Mouse (Mus musculus) heart, postnatal 36 days (tissue): ENCODE results near the gene Kifc1. TPM values are rescaled to one million over a fixed set of nuclear protein-coding genes. Genes with fewer than 3 reads are reported as not detected.
A peak's percentile ranks its signal among the peaks of the same experiment; 100 is the strongest.
"Not testable (repeated sequence)": the region's sequence is repeated elsewhere in the genome, so short reads cannot be mapped to it uniquely, and the experiment has no call there.

Source experiments
- DNase-seq, 2 experiments: peaks; one replicate each; pipeline ENCODE4 v3.0.0; 2021 to 2022
- intact Hi-C: fragments of 180-260 bp; cut with DNase I; formaldehyde crosslinking; loops from one replicate; pipeline ENCODE4 v1.15.1; 2025
- total RNA-seq, 2 experiments: library from RNA; stranded (reverse); gene quantifications; 2 replicates each; pipeline ENCODE4 v1.2.3; 2021

Gene Kifc1
- total RNA-seq, 2 experiments from 2014 or later: 0.87 to 1.5 TPM

GRCm38 (mm10) chr17:33919351-33920281, 29.2 kb upstream of the Kifc1 start:
- peak; percentile 79 to 81 for DNase-seq
- intact Hi-C loops: loop anchor here (2.0 kb wide), 1 partner anchor 17 kb away; no protein-coding TSS in a partner anchor

- intact Hi-C loops: no loop called here
- DNase-seq: peak; percentile 55 to 59
Measured at GRCm38 (mm10) chr17:33918293-33919203, 28.1 kb upstream of the Kifc1 start.

GRCm38 (mm10) chr17:33917656-33918292, 27.3 kb upstream of the Kifc1 start:
- DNase-seq: no peak
- intact Hi-C loops: no loop called here

GRCm38 (mm10) chr17:33916847-33917655, 26.6 kb upstream of the Kifc1 start:
- intact Hi-C loops: no loop called here
- no peak for DNase-seq

- intact Hi-C loops: no loop called here
- DNase-seq: no peak
Measured at GRCm38 (mm10) chr17:33916294-33916693, 25.8 kb upstream of the Kifc1 start.

GRCm38 (mm10) chr17:33915671-33916250, 25.3 kb upstream of the Kifc1 start, which contains the start of the genes Tapbp and Zbtb22:
Gene Tapbp (plus strand): TSS chr17:33915899.
Gene Zbtb22 (plus strand): TSS chr17:33915904.
- peak; percentile 93 to 95 for DNase-seq
- intact Hi-C loops: no loop called here

GRCm38 (mm10) chr17:33914969-33915391, 24.5 kb upstream of the Kifc1 start:
- DNase-seq: no peak
- intact Hi-C loops: no loop called here

- intact Hi-C loops: no loop called here
- no peak for DNase-seq
Measured at GRCm38 (mm10) chr17:33913905-33914304, 23.4 kb upstream of the Kifc1 start.

- no peak for DNase-seq
Measured at GRCm38 (mm10) chr17:33913264-33913663, 22.8 kb upstream of the Kifc1 start.

GRCm38 (mm10) chr17:33911813-33912414, 21.5 kb upstream of the Kifc1 start:
- DNase-seq: no peak
- intact Hi-C loops: no loop called here

More at GRCm38 (mm10) chr17:33913264-33913663, 22.8 kb upstream of the Kifc1 start:
- intact Hi-C loops: no loop called here

- intact Hi-C loops: no loop called here
- DNase-seq: no peak
Measured at GRCm38 (mm10) chr17:33911052-33911812, 20.8 kb upstream of the Kifc1 start.

- intact Hi-C loops: no loop called here
- DNase-seq: no peak
Measured at GRCm38 (mm10) chr17:33910346-33911051, 20.0 kb upstream of the Kifc1 start.

- intact Hi-C loops: no loop called here
- DNase-seq: peak; percentile 56 to 60
Measured at GRCm38 (mm10) chr17:33909869-33910250, 19.4 kb upstream of the Kifc1 start.

GRCm38 (mm10) chr17:33909077-33909868, 18.8 kb upstream of the Kifc1 start, which contains the start of gene Daxx:
Gene Daxx (plus strand): TSS chr17:33909414.
- DNase-seq: peak; percentile 99 to 100
- intact Hi-C loops: no loop called here

- intact Hi-C loops: no loop called here
- peak; percentile 34 to 41 for DNase-seq
Measured at GRCm38 (mm10) chr17:33908331-33909076, 18.0 kb upstream of the Kifc1 start.

GRCm38 (mm10) chr17:33904835-33905234, 14.4 kb upstream of the Kifc1 start, which contains the start of gene Platr17:
Gene Platr17 (plus strand): TSS chr17:33905135.
- intact Hi-C loops, DNase-seq: not testable (repeated sequence)
